Mouse (Mus musculus) lung, embryonic 15.5 days (tissue): ENCODE measurements around the gene Rbms2. TPM values are rescaled to one million over a fixed set of nuclear protein-coding genes. Genes with fewer than 3 reads are reported as not detected.
A peak's percentile ranks its signal among the peaks of the same experiment; 100 is the strongest.
"Not testable (repeated sequence)": the region's sequence is repeated elsewhere in the genome, so short reads cannot be mapped to it uniquely, and the experiment has no call there.

Experiments used
- ATAC-seq: fragments of 200-750 bp; cut with Nextera tagmentation; 2 replicates; pipeline ENCODE4 v1.8.0; 2017; ENCODE audit warnings: moderate number of reproducible peaks, borderline replicate concordance; ENCODE audit not compliant: low FRiP score, low TSS enrichment; ENCODE audit errors: extremely low read depth
- H3K27ac ChIP-seq: fragments of 300-500 bp; sonication (generic); 2 replicates; pipeline ENCODE4 v1.5.1; 2015; ENCODE audit warnings: moderate library complexity, mild to moderate bottlenecking, inconsistent platforms
- H3K27me3 ChIP-seq: fragments of 300-500 bp; sonication (generic); 2 replicates; pipeline ENCODE4 v1.6.1; 2015; ENCODE audit warnings: inconsistent platforms
- H3K36me3 ChIP-seq: fragments of 300-500 bp; sonication (generic); 2 replicates; pipeline ENCODE4 v1.6.1; 2015; ENCODE audit warnings: inconsistent platforms
- H3K4me1 ChIP-seq: fragments of 300-500 bp; sonication (generic); 2 replicates; pipeline ENCODE4 v1.6.1; 2015; ENCODE audit warnings: inconsistent platforms
- H3K4me2 ChIP-seq: fragments of 300-500 bp; sonication (generic); 2 replicates; pipeline ENCODE4 v1.6.1; 2015; ENCODE audit warnings: inconsistent platforms, mild to moderate bottlenecking, moderate library complexity
- H3K4me3 ChIP-seq: fragments of 300-500 bp; sonication (generic); 2 replicates; pipeline ENCODE4 v1.5.1; 2015; ENCODE audit warnings: mild to moderate bottlenecking, inconsistent platforms
- H3K9ac ChIP-seq: fragments of 300-500 bp; sonication (generic); 2 replicates; pipeline ENCODE4 v1.6.1; 2015; ENCODE audit warnings: inconsistent platforms
- H3K9me3 ChIP-seq: fragments of 300-500 bp; sonication (generic); 2 replicates; pipeline ENCODE4 v1.6.1; 2016; ENCODE audit warnings: inconsistent platforms
- WGBS: fragments of 180-500 bp; shearing (Covaris S2); methylation state at CpG from one replicate; pipeline ENCODE4 v1.1.7; 2015; 5-methylcytosine and 5-hydroxymethylcytosine counted together
- polyA plus RNA-seq: library from polyadenylated mRNA; unstranded; fragments of >200 nt; fragmentation: Nextera tagmentation; extraction: Ambion mirVana; gene quantifications from 2 replicates; pipeline ENCODE4 v1.2.1, GENCODE M21; 2015

Gene Rbms2
- polyA plus RNA-seq, 1 experiment from 2014 or later: 34.9 TPM

DNA sequence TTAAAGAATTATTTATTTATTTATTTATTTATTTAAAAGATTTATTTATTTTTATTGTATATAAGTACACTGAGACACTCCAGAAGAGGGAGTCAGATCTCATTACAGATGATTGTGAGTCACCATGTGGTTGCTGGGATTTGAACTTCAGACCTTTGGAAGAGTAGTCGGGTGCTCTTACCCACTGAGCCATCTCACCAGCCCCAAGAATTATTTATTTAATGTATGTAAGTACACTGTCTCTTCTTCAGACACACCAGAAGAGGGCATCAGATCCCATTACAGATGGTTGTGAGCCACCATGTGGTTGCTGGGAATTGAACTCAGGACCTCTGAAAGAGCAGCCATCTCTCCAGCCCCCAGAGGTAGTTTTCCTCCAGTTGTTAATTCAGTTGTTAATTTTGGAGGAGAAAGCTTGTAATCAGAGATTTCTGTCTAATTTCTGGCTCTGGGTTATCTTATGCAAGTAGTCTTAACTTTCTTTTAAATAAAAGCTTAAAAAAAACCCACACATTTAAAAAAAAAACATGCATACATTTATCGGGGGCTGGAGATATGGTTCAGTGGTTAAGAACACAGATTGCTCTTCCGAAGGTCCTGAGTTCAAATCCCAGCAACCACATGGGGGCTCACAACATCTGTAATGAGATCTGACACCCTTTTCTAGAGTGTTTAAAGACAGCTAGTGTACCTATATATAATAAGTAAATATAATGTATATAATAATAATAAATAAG lies 12.1 kb upstream of the Rbms2 start:
- not testable (repeated sequence) for H3K36me3 ChIP-seq, H3K9me3 ChIP-seq, H3K27ac ChIP-seq, H3K4me2 ChIP-seq, ATAC-seq, H3K4me3 ChIP-seq, H3K9ac ChIP-seq, H3K4me1 ChIP-seq
- H3K27me3 ChIP-seq: peaks cover 19% of the 10 kb centered on the region
- WGBS: 90% methylated on average over 3 of the region's 3 CpGs

DNA sequence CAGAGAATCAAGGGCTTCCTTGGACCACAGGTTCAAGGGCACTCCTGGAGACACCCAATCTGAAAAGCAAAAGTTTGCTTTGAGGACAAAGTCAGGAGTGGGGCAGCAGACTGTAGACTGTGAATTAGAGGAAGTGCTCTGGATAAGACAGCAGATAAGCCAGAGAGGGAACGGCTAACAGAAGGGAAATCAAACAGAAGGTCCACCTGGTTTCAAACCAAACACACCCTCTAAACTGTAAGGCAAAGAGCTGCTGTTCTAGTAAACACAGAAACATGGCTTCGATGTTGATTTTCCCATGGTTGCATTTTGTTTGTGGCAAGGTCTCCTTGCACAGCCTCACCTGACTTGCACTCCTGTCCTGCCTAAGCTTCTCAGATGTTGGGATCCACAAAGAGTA lies 11.4 kb upstream of the Rbms2 start:
- Histone ChIP-seq H3K36me3 (no peaks in the 10 kb centered on the region), H3K27me3 (peaks cover 16% of the 10 kb centered on the region), H3K4me1 (peaks cover 9% of the 10 kb centered on the region), H3K9me3 (no peaks in the 10 kb centered on the region), H3K4me2 (no peak overlapping the region), H3K9ac (no peak overlapping the region), H3K27ac (no peak overlapping the region), H3K4me3 (no peak overlapping the region)
- ATAC-seq: no peak
- 36% methylated on average over 2 of the region's 2 CpGs for WGBS

DNA sequence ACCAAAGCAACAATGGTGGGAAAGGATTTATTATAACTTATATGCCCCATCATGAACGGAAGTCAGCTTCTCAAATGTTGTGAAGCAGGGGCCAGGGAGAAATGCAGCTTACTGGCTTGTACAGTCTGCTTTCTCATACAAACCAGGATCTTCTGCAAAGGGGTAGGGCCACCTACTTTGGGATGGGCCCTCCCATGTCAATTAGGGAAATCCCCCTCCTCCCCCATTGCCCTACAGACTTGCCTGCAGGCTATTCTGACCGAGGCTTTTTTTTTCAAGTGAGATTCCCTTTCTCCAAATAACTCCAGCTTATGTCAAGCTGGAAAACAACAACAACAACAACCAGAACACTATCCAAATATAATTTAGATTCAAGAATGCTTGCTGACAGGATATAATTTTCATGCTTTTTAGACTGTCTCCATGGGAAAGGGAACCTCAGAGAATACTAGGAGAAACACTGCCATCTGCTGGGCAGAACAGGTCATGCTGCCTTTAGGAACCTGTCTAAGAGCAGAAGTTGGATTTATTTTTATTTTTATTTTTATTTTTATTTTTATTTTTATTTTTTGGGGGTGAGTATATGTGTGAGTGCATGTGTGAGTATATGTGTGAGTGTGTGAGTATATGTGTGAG lies 8.3 kb upstream of the Rbms2 start:
- ATAC-seq: no peak
- Histone ChIP-seq H3K27ac (no peak overlapping the region), H3K4me1 (no peaks in the 10 kb centered on the region), H3K27me3 (no peaks in the 10 kb centered on the region), H3K36me3 (no peaks in the 10 kb centered on the region), H3K9ac (no peak overlapping the region), H3K4me3 (no peak overlapping the region), H3K9me3 (no peaks in the 10 kb centered on the region), H3K4me2 (no peak overlapping the region; the same call in 1 of the 2 replicates)
- 53% methylated on average over 2 of the region's 2 CpGs for WGBS

DNA sequence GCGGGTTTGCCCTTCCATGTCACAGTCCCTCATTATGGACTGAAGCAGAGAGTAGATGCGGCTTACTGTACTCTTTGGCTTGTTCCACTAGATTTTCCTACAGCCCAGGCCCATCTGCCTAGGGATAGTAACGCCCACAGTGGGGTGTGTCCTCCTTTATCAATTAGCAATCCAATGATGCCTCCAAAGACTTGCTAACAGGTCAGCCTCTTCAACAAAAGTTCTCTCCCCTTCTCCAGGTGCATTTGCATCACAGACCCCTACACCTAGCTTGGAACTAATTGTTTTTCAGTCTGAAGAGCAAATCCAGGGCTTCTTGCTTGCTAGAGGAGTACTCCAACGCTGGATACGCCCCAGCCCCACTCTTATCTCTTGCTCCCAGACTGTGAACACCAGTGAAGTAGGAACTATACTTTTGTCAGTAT lies 7.1 kb upstream of the Rbms2 start:
- WGBS: 65% methylated on average over 5 of the region's 5 CpGs
- no peaks in the 10 kb centered on the region for H3K9me3 ChIP-seq
- no peaks in the 10 kb centered on the region for H3K4me1 ChIP-seq
- no peaks in the 10 kb centered on the region for H3K36me3 ChIP-seq
- H3K27ac ChIP-seq: no peak overlapping the region
- no peaks in the 10 kb centered on the region for H3K27me3 ChIP-seq
- ATAC-seq: no peak
- no peak overlapping the region for H3K4me3 ChIP-seq
- no peak overlapping the region for H3K9ac ChIP-seq
- H3K4me2 ChIP-seq: no peak overlapping the region

DNA sequence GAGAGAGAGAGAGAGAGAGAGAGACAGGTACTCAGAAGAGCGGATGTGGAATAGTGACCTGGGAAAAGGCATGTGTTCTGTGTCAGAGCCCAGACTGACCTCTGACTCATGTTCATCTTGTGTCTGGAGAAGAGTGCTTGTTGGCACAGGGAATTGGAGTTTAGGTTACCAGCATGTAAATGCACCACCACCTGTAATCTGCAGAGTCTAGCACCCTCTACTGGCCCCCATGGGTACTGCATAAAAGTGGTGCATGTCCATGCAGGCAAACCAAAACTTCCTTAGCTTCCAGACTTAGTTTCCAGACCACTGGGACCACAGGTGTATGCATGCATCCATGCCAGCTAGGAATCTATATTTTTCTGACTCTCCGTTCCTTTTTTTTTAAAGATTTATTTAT lies 5.9 kb upstream of the Rbms2 start:
- 50% methylated on average over 2 of the region's 2 CpGs for WGBS
- Histone ChIP-seq H3K4me1 (no peaks in the 10 kb centered on the region), H3K9ac (no peak overlapping the region), H3K9me3 (no peaks in the 10 kb centered on the region), H3K36me3 (no peaks in the 10 kb centered on the region), H3K4me3 (no peak overlapping the region), H3K4me2 (no peak overlapping the region), H3K27me3 (no peaks in the 10 kb centered on the region), H3K27ac (no peak overlapping the region)
- ATAC-seq: peak; percentile 45; the same call in 1 of the 2 replicates

DNA sequence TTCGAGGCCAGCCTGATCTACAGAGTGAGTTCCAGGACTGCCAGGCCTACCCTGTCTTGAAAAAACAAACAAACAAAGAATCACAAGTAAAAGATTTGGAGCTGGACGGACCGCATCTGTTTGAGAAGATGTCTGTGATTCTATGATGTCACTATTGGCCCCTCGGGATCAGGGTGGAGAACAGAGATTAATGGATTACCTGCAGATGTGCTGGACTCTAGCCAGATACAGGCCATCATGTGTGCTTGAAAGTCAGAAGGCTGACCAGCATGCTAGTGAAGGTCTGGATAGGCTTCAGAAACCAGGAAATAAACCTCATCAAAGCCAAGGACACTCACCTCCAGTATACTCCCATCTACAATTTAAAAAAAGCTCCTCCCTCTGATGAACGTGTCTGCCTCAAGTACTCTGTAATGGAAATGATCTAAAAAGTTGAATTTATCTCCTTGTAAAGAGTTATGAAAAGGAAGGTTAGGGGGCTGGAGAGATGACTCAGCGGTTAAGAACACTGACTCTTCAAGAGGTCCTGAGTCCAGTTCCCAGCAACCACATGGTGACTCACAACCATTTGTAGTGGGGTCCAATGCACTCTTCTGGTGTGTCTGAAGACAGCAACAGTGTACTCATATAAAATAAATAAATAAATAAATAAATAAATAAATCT lies 5.3 kb upstream of the Rbms2 start:
- no peak for ATAC-seq
- H3K9ac ChIP-seq: no peak overlapping the region
- no peaks in the 10 kb centered on the region for H3K36me3 ChIP-seq
- WGBS: 57% methylated on average over 6 of the region's 6 CpGs
- H3K4me1 ChIP-seq: 0 out of 2 replicates have a peak, but pooled peaks cover 1% of the 10 kb centered on the region
- no peaks in the 10 kb centered on the region for H3K9me3 ChIP-seq
- H3K4me3 ChIP-seq: no peak overlapping the region
- no peak overlapping the region for H3K4me2 ChIP-seq
- no peaks in the 10 kb centered on the region for H3K27me3 ChIP-seq
- no peak overlapping the region for H3K27ac ChIP-seq

DNA sequence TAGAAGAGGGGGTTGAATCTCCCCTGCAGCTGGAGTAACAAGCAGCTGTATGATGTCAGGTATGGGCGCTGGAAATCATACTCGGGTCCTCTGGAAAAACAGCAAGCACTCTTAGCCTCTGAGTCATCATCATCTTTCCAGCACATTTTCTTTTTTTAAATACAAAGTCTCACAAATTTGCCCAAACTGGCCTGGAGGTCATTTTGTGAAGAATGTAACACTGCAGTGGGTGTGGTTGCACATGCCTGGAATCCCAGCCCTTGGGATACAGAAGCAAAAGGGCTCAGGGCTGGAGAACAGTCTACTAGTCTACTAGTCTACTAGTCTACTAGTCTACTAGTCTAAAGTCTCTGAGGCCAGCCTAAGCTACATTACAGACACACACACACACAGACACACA lies 4.2 kb upstream of the Rbms2 start:
- H3K9ac ChIP-seq: no peak overlapping the region
- H3K27ac ChIP-seq: no peak overlapping the region
- 0 out of 2 replicates have a peak, but pooled peaks cover 8% of the 10 kb centered on the region for H3K4me1 ChIP-seq
- no peaks in the 10 kb centered on the region for H3K9me3 ChIP-seq
- H3K4me2 ChIP-seq: no peak overlapping the region
- no peaks in the 10 kb centered on the region for H3K27me3 ChIP-seq
- no peak for ATAC-seq
- H3K36me3 ChIP-seq: no peaks in the 10 kb centered on the region
- no peak overlapping the region for H3K4me3 ChIP-seq
- 65% methylated on average over 2 of the region's 2 CpGs for WGBS

DNA sequence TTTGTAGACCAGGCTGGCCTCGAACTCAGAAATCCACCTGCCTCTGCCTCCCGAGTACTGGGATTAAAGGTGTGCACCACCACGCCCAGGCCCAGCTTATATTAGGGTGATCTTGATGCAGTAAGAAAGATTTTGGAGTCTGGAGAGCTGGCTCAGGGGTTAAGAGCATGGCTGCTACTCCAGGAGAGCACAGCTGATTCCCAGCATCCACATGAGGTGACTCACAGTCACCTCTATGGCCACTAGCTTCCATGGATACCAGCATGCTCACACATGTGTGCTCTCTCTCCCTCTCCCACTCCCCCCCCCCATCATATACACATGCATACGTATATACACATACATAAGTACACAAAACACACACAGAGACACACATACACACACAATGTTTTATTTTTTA lies 2.8 kb downstream of the Rbms2 start:
- WGBS: 76% methylated on average over 4 of the region's 4 CpGs
- ATAC-seq: no peak
- no peak overlapping the region for H3K27ac ChIP-seq

DNA sequence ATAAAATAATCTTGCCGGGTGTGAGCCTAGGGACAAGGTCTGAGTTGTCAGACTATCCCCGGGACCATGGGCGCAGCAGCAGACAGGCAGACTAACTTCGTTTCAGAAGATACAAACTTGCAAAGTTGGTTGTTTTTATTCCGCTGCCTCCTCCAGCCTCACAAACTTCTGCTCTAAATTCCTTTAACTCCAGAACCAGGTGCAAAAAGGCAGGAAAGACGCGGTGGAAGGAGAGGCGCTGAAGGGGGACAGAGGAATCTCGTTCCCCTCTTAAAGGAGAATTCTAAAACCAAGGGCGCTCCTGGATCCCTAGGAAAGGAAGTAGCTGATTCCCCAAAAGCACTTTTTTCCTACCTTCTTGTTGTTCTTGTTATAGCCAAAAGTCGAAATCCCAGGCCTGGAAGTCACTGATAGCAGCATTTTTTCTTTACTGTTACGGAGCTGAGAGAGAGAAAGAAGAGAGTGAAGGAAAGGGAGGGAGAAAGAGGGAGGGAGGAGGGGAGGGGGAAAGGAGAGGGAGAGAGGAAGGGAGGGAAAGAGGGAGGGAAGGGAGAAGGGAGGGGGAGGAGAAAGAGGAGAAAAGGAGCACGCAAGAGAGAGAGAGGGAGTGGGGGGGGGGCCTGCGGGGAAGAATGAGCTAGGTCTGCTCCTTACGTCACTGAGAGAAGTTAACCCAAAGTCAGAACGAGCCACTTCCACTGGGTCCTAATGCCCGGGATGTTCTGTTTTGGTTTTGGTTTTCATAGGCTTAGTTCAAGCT lies 3.9 kb downstream of the Rbms2 start:
- H3K4me1 ChIP-seq: peaks cover 26% of the 10 kb centered on the region
- 1% methylated on average over 17 of the region's 17 CpGs for WGBS
- no peaks in the 10 kb centered on the region for H3K36me3 ChIP-seq
- H3K4me3 ChIP-seq: peak overlapping the region; percentile 60
- peak overlapping the region; percentile 95 for H3K27ac ChIP-seq
- peak overlapping the region; percentile 62 for H3K9ac ChIP-seq
- peak; percentile 90 for ATAC-seq
- no peaks in the 10 kb centered on the region for H3K9me3 ChIP-seq
- peak overlapping the region; percentile 66 for H3K4me2 ChIP-seq
- no peaks in the 10 kb centered on the region for H3K27me3 ChIP-seq

More for the DNA sequence above, 2.8 kb downstream of the Rbms2 start:
- no peak overlapping the region for H3K9ac ChIP-seq
- H3K4me3 ChIP-seq: no peak overlapping the region
- no peak overlapping the region for H3K4me2 ChIP-seq
- H3K36me3 ChIP-seq: no peaks in the 10 kb centered on the region
- no peaks in the 10 kb centered on the region for H3K27me3 ChIP-seq
- no peaks in the 10 kb centered on the region for H3K9me3 ChIP-seq
- peaks cover 26% of the 10 kb centered on the region for H3K4me1 ChIP-seq

DNA sequence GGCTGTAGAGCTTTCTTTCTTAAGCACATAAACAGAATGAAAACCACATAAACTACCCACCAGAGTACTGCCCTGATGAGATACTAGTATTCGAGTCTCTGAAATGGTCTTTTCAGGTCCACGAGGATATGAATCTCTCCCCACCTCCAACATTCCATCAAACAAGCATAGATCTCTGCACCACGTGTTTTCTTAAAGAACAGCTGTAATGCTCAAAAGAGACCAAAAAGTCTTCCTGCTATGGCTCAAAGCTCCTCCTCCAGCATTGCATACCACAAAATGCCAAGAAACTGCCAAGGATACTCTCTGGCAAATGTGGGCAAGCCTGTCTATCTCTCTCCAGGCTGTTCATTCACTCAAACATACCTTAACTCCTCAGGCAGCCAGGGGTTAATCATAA lies 4.8 kb downstream of the Rbms2 start:
- Histone ChIP-seq H3K9me3 (no peaks in the 10 kb centered on the region), H3K27ac (peak overlapping the region; percentile 95), H3K4me1 (peaks cover 24% of the 10 kb centered on the region), H3K27me3 (no peaks in the 10 kb centered on the region), H3K4me2 (peak overlapping the region; percentile 66), H3K4me3 (peak overlapping the region; percentile 60), H3K36me3 (no peaks in the 10 kb centered on the region), H3K9ac (peak overlapping the region; percentile 62)
- ATAC-seq: no peak
- WGBS: 11% methylated on average over 3 of the region's 3 CpGs

DNA sequence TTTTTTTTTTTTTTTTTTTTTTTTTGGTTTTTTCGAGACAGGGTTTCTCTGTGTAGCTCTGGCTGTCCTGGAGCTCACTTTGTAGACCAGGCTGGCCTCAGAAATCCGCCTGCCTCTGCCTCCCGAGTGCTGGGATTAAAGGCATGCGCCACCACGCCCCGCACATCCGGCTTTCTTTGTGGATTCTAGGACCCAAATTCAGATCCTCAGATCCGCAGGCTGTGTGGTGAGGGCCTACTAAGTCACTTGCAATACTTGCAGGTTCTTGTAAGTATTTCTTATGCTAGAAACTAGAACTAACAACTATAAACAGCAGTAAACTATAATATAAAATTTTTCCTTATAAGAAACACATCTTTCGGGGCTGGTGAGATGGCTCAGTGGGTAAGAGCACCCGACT lies 8.7 kb downstream of the Rbms2 start:
- not testable (repeated sequence) for H3K27me3 ChIP-seq, H3K27ac ChIP-seq, H3K4me2 ChIP-seq, ATAC-seq, H3K9ac ChIP-seq, H3K9me3 ChIP-seq, H3K36me3 ChIP-seq, H3K4me3 ChIP-seq
- 98% methylated on average over 10 of the region's 10 CpGs for WGBS
- peaks cover 24% of the 10 kb centered on the region for H3K4me1 ChIP-seq
